Mouse (Mus musculus) B cell, adult (primary cell): Measurements from ENCODE around the gene Srd5a1. TPM values are rescaled to one million over a fixed set of nuclear protein-coding genes. Genes with fewer than 3 reads are reported as not detected.

Experiments used
- total RNA-seq: library from RNA; stranded (reverse); gene quantifications from 4 replicates; pipeline ENCODE4 v1.2.4, GENCODE M21; 2023; ENCODE audit not compliant: inconsistent age

Gene Srd5a1
- total RNA-seq = 0.39 to 0.75 TPM (median 0.50 TPM) in 4 replicates

GRCm38 (mm10) chr13:69611398-69612174 is at the start of gene Srd5a1:
Gene Srd5a1, minus strand, starts transcription at chr13:69611442.

GRCm38 (mm10) chr13:69534334-69534653 is 76.9 kb downstream of the Srd5a1 start, which contains the start of gene Tent4a:
Gene Tent4a, minus strand, starts transcription at chr13:69534617.

DNA sequence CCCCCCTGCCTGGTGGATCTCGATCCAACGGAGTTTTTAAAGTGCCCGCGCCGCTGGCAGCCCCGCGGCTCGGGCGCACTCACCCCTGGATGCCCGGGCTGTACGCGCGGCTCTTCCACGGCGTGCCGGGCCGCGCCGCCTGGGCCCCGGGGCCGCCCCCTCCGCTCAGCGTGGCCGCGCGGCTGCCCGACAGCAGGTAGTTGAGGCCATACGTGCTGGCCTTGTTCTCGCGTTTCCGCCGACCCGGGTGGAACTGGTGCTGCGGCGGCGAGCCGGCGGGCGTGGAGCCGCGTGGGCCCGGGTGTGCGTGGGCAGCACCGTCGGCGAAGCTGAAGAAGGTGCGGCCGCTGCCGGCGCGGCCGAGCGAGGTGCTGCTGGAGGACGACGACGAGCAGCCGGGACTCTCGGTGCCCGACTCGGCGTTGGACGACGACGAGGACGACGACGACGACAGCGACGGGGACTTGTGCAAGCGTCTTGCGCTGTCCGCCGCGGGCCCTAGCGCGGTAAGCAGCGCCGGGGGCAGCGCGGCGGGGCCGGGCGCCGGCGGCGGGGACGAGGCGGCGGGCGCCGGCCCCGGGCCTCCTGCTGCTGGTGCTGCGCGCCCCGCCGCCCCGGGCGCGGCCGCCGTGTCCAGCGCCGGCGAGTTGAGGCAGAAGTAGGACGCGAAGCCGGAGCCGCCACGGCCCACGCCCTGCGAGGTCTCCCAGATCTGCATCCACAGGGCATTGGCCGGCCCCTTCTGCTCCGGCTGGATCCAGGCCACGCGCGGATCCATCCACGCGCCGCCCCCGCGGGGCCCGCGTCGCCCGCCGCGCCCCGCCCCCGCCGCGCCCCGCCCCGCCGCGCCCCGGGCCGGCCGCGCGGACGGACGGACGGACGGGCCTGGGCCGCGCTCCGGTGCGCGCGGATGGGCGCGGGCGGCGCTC is 77.6 kb downstream of the Srd5a1 start, which contains the start of gene Nsun2:
Nsun2 (plus strand) TSS at position 342 of the 929 bp plus-strand sequence.

Other genes starting within 250 kb of the Srd5a1 start
- 105 to 116 TPM (median 107 TPM) in 4 replicates for gene Nsun2, start 77.7 kb downstream of the Srd5a1 start, total RNA-seq
- gene Tent4a, start 76.8 kb downstream of the Srd5a1 start, total RNA-seq = 14.5 to 19.4 TPM (median 16.7 TPM) in 4 replicates
- not detected in 4 replicates for gene Ube2ql1, start 128.4 kb upstream of the Srd5a1 start, total RNA-seq
- gene Med10, start 191.0 kb upstream of the Srd5a1 start, total RNA-seq = 66.7 to 79.6 TPM (median 70.3 TPM) in 4 replicates